Mouse (Mus musculus): ENCODE results near the gene Tectb.

DNA sequence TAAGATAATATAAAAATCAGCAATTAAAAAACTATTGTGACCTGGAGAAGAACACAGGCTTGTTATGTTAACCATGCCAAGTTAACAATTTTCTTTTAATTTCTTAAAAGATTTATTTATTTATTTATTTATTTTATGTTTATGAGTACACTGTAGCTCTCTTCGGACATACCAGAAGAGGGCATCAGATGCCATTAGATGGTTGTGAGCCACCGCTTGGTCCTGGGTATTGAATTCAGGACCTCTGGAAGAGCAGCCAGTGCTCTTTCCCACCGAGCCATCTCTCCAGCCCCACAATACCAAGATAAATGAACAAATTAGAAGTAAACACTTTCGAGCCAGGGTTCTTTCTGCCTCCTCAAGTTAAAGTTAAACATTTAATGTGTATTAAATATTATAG lies 28.1 kb downstream of the Tectb start:
- TF ChIP-seq CTCF (IDR thresholded peaks at IDR 0.05; ENCODE audit: low read depth, low read length): no peak
- no peak for TF ChIP-seq EP300 (IDR thresholded peaks at IDR 0.05; ENCODE audit: insufficient read depth, low read depth, low read length)

Data from ES-Bruce4 (cell line).